Mouse (Mus musculus): ENCODE results near the gene Ccer2.

Ccer2 gene

GRCm38 (mm10) chr7:28790066-28790806 lies 34.3 kb downstream of the Ccer2 start:
- DNase-seq (ENCODE audit: low spot score in 2 of 2): no peak

- no peak for DNase-seq (ENCODE audit: low spot score in 2 of 2)
These were observed 35.7 kb downstream of the Ccer2 start for GRCm38 (mm10) chr7:28791706-28792105.

GRCm38 (mm10) chr7:28792391-28793185 lies 36.6 kb downstream of the Ccer2 start:
- no peak for DNase-seq (ENCODE audit: low spot score in 2 of 2)

GRCm38 (mm10) chr7:28793834-28794233 lies 37.9 kb downstream of the Ccer2 start:
- DNase-seq (ENCODE audit: low spot score in 2 of 2): no peak

GRCm38 (mm10) chr7:28794496-28794895 lies 38.5 kb downstream of the Ccer2 start:
- no peak for DNase-seq (ENCODE audit: low spot score in 2 of 2)

- no peak for DNase-seq (ENCODE audit: low spot score in 2 of 2)
These were observed 39.9 kb downstream of the Ccer2 start for GRCm38 (mm10) chr7:28795832-28796231.

- DNase-seq (ENCODE audit: low spot score in 2 of 2): peak; percentile 68 to 87
These were observed 40.6 kb downstream of the Ccer2 start for GRCm38 (mm10) chr7:28796562-28796975.

GRCm38 (mm10) chr7:28799994-28800393 lies 44.0 kb downstream of the Ccer2 start:
- DNase-seq (ENCODE audit: low spot score in 2 of 2): no peak

GRCm38 (mm10) chr7:28801451-28801850 lies 45.5 kb downstream of the Ccer2 start:
- no peak for DNase-seq (ENCODE audit: low spot score in 2 of 2)

- DNase-seq (ENCODE audit: low spot score in 2 of 2): peak; percentile 75 to 82
These were observed 46.1 kb downstream of the Ccer2 start for GRCm38 (mm10) chr7:28801901-28802670.

- no peak for DNase-seq (ENCODE audit: low spot score in 2 of 2)
These were observed 47.0 kb downstream of the Ccer2 start for GRCm38 (mm10) chr7:28802846-28803588.

GRCm38 (mm10) chr7:28803756-28804155 lies 47.8 kb downstream of the Ccer2 start:
- DNase-seq (ENCODE audit: low spot score in 2 of 2): no peak

GRCm38 (mm10) chr7:28806869-28807268 lies 50.9 kb downstream of the Ccer2 start:
- DNase-seq (ENCODE audit: low spot score in 2 of 2): no peak

GRCm38 (mm10) chr7:28807641-28808220 lies 51.8 kb downstream of the Ccer2 start:
- peak in 1 of 2 experiments; percentile 47 for DNase-seq (ENCODE audit: low spot score in 2 of 2)

- DNase-seq (ENCODE audit: low spot score in 2 of 2): peak; percentile 63
These were observed 52.4 kb downstream of the Ccer2 start, which contains the start of gene Hnrnpl for GRCm38 (mm10) chr7:28808221-28808941. Hnrnpl (plus strand) TSS chr7:28808541.

All from urinary bladder, postnatal 36 days (tissue).